Mouse (Mus musculus) heart, adult 9 months (tissue): Measurements from ENCODE around the gene Cers2.
"Not testable (repeated sequence)": the region's sequence is repeated elsewhere in the genome, so short reads cannot be mapped to it uniquely, and the experiment has no call there.

Experiments used
- DNase-seq, 2 experiments: peaks; one replicate each; pipeline ENCODE4 v3.0.0; 2022; ENCODE audit warnings: low spot score in 2 of 2

The Cers2 gene

GRCm38 (mm10) chr3:95318548-95318947 lies 4.0 kb downstream of the Cers2 start:
- peak; percentile 40 to 70 for DNase-seq

- no peak for DNase-seq
These were observed 4.5 kb downstream of the Cers2 start for GRCm38 (mm10) chr3:95319110-95319509.

GRCm38 (mm10) chr3:95319701-95320625 lies 5.4 kb downstream of the Cers2 start:
- no peak for DNase-seq

GRCm38 (mm10) chr3:95323429-95323828 lies 8.8 kb downstream of the Cers2 start:
- no peak for DNase-seq

GRCm38 (mm10) chr3:95324454-95325144 lies 10.0 kb downstream of the Cers2 start:
- DNase-seq: no peak

- DNase-seq: no peak
These were observed 14.3 kb downstream of the Cers2 start for GRCm38 (mm10) chr3:95328803-95329404.

GRCm38 (mm10) chr3:95331528-95331927 lies 16.9 kb downstream of the Cers2 start:
- DNase-seq: no peak

- no peak for DNase-seq
These were observed 22.8 kb downstream of the Cers2 start for GRCm38 (mm10) chr3:95337345-95337744.

GRCm38 (mm10) chr3:95338251-95338650 lies 23.7 kb downstream of the Cers2 start:
- DNase-seq: no peak

GRCm38 (mm10) chr3:95343356-95344000 lies 28.9 kb downstream of the Cers2 start:
- DNase-seq: not testable (repeated sequence)

GRCm38 (mm10) chr3:95346454-95346853 lies 31.9 kb downstream of the Cers2 start:
- no peak for DNase-seq

GRCm38 (mm10) chr3:95348343-95348742 lies 33.8 kb downstream of the Cers2 start:
- DNase-seq: not testable (repeated sequence)

GRCm38 (mm10) chr3:95349491-95349890 lies 34.9 kb downstream of the Cers2 start:
- peak; percentile 13 to 16 for DNase-seq

GRCm38 (mm10) chr3:95355911-95356544 lies 41.4 kb downstream of the Cers2 start:
- not testable (repeated sequence) for DNase-seq

- peak; percentile 91 to 93 for DNase-seq
These were observed 42.3 kb downstream of the Cers2 start, which contains the start of gene Setdb1 for GRCm38 (mm10) chr3:95356701-95357449. TSS of gene Setdb1 (minus strand) at chr3:95357202.

- no peak for DNase-seq
These were observed 43.2 kb downstream of the Cers2 start for GRCm38 (mm10) chr3:95357746-95358145.

- not testable (repeated sequence) for DNase-seq
These were observed 45.7 kb downstream of the Cers2 start for GRCm38 (mm10) chr3:95360276-95360675.

- DNase-seq: no peak
These were observed 55.5 kb downstream of the Cers2 start for GRCm38 (mm10) chr3:95370101-95370500.
